Comparison of ENCODE assay signal across 25 mouse cellular contexts in the genomic region with DNA sequence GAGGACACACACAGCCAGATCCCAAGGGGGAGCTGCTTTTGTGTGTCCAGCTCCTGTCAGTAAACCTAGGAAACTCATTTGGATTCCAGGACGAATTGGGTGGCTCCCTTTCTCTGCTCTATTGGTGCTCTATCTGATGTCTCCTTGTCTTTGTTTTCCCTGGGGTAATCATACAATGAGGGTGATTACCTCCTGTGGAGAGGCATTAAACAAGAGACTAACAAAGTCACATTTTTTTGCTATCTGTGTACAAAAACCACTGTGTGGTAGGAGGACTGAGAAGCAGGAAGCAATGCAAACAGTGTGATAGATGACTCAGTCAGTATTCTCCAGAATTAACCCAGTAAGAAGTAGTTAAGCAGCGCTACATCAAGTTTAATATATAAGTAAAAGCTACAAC. TPM values are rescaled to one million over a fixed set of nuclear protein-coding genes. Genes with fewer than 3 reads are reported as not detected.
"Had no signal": no experiment of that assay in that cellular context is flagged by ENCODE, and none has a peak within 500 bp of the region (broad histone marks: within the 10 kb centered on the region; RNA-seq: fewer than 3 reads in every experiment).

No protein-coding gene starts in this region.

- H3K4me1 ChIP-seq: limb, embryonic 10.5 days; limb, embryonic 13.5 days; liver, embryonic 12.5 days; liver, embryonic 15.5 days; lung, embryonic 15.5 days; midbrain, embryonic 12.5 days; midbrain, embryonic 15.5 days; neural tube, embryonic 12.5 days; neural tube, embryonic 15.5 days; stomach, embryonic 15.5 days had no signal

- H3K9me3 ChIP-seq: limb, embryonic 10.5 days; limb, embryonic 13.5 days; liver, embryonic 12.5 days; liver, embryonic 15.5 days; lung, embryonic 15.5 days; midbrain, embryonic 12.5 days; midbrain, embryonic 15.5 days; neural tube, embryonic 12.5 days; neural tube, embryonic 15.5 days; stomach, embryonic 15.5 days had no signal

- DNase-seq: kidney, adult 9 months; kidney, postnatal 14 days; kidney, postnatal 4 days; liver; lung, adult 18-20 months; lung, postnatal 10 days; lung, postnatal 36 days; retina, postnatal 1 day; right cerebral cortex, postnatal 25 days; spleen, adult 18-20 months; thymus, postnatal 36 days had no signal

- ATAC-seq: liver, embryonic 12.5 days; midbrain, embryonic 15.5 days had no signal

- H3K27me3 ChIP-seq: limb, embryonic 13.5 days; liver, embryonic 12.5 days; liver, embryonic 15.5 days; lung, embryonic 15.5 days; midbrain, embryonic 12.5 days; midbrain, embryonic 15.5 days; neural tube, embryonic 12.5 days; neural tube, embryonic 15.5 days; stomach, embryonic 15.5 days had no signal

- H3K36me3 ChIP-seq: limb, embryonic 10.5 days; limb, embryonic 13.5 days; liver, embryonic 12.5 days; liver, embryonic 15.5 days; lung, embryonic 15.5 days; midbrain, embryonic 12.5 days; midbrain, embryonic 15.5 days; neural tube, embryonic 12.5 days; neural tube, embryonic 15.5 days; stomach, embryonic 15.5 days had no signal

- H3K4me3 ChIP-seq: limb, embryonic 10.5 days; limb, embryonic 13.5 days; liver, embryonic 12.5 days; liver, embryonic 15.5 days; lung, embryonic 15.5 days; midbrain, embryonic 12.5 days; midbrain, embryonic 15.5 days; neural tube, embryonic 12.5 days; neural tube, embryonic 15.5 days; stomach, embryonic 15.5 days had no signal

RNA-seq across cellular contexts. Expression of a gene that starts 21.6 kb away (rescaled TPM):
- total RNA-seq: layer of hippocampus, adult 18-20 months; left cerebral cortex, adult 18-20 months; left cerebral cortex, postnatal 25 days had no signal
- polyA plus RNA-seq: kidney, embryonic 16.5 days; limb, embryonic 10.5 days; limb, embryonic 13.5 days; midbrain, embryonic 15.5 days; neural tube, embryonic 12.5 days had no signal
